Mouse (Mus musculus): Measurements from ENCODE around the gene Ssr2.

GRCm38 (mm10) chr3:88629244-88629643, 53.6 kb downstream of the Ssr2 start:
- TF ChIP-seq CTCF (IDR thresholded peaks at IDR 0.05; ENCODE audit: low read depth, low read length) (no peak), POLR2A (IDR thresholded peaks at IDR 0.05; ENCODE audit: extremely low read depth, insufficient read depth, low read length) (no peak)

Measured in liver, adult 2 months (tissue).